Mouse (Mus musculus): ENCODE results near the gene March9. TPM values are rescaled to one million over a fixed set of nuclear protein-coding genes. Genes with fewer than 3 reads are reported as not detected.

The March9 gene
- total and polyA plus RNA-seq, 3 experiments, result 2.1 to 5.2 TPM; not detected in 1

GRCm38 (mm10) chr10:127099868-127100267, 39.9 kb upstream of the March9 start (continued):
- TF ChIP-seq ZC3H11A (IDR thresholded peaks at IDR 0.05; ENCODE audit: low read depth, low read length), result no peak

- Histone ChIP-seq H3K79me2 (ENCODE audit: control insufficient read depth, insufficient read depth, low read length, poor library complexity) (no peaks in the 10 kb centered on the region), H3K9me3 (replicated peaks; ENCODE audit: insufficient read depth, low read length) (no peaks in the 10 kb centered on the region), H3K27ac (ENCODE audit: control insufficient read depth, low read depth, low read length) (no peak overlapping the region), H3K4me1 (ENCODE audit: control insufficient read depth in 1 of 2, insufficient read depth in 2 of 2, low read length in 2 of 2) (peaks cover 2 to 20% of the 10 kb centered on the region in 2 experiments), H3K27me3 (ENCODE audit: control insufficient read depth in 1 of 2, insufficient read depth in 2 of 2, low read length in 2 of 2) (no peaks in the 10 kb centered on the region), H3K4me3 (ENCODE audit: control insufficient read depth in 1 of 2, insufficient read depth in 1 of 2, low read depth in 2 of 2, low read length in 2 of 2) (no peak overlapping the region), H3K9ac (ENCODE audit: control insufficient read depth, low read depth, low read length, poor library complexity, severe bottlenecking) (no peak overlapping the region), H3K36me3 (ENCODE audit: control insufficient read depth in 1 of 2, insufficient read depth in 2 of 2, low read length in 2 of 2) (peaks cover 2 to 7% of the 10 kb centered on the region in 2 experiments; a peak in 2 of 4 replicates)
- TF ChIP-seq MYC (IDR thresholded peaks at IDR 0.05; ENCODE audit: low read depth, low read length) (no peak), MXI1 (IDR thresholded peaks at IDR 0.05; ENCODE audit: low read depth, low read length) (no peak), POLR2AphosphoS2 (IDR thresholded peaks at IDR 0.05; ENCODE audit: low read length) (no peak), POLR2AphosphoS5 (IDR thresholded peaks at IDR 0.05; ENCODE audit: borderline replicate concordance, low read depth, low read length) (no peak), JUND (IDR thresholded peaks at IDR 0.05; ENCODE audit: low read depth, low read length) (no peak), MEF2A (IDR thresholded peaks at IDR 0.05; ENCODE audit: extremely low read depth, insufficient replicate concordance, low read depth, low read length, poor library complexity, severe bottlenecking) (no peak), EP300 (IDR thresholded peaks at IDR 0.05; ENCODE audit: low read depth in 1 of 2, low read length in 2 of 2) (no peak), SIN3A (IDR thresholded peaks at IDR 0.05; ENCODE audit: low read length) (no peak), USF2 (IDR thresholded peaks at IDR 0.05; ENCODE audit: borderline replicate concordance in 1 of 2, insufficient read depth in 1 of 2, low read depth in 1 of 2, low read length in 2 of 2) (no peak), KAT2A (conservative IDR thresholded peaks at IDR 0.05; ENCODE audit: low read depth, low read length) (no peak), ZKSCAN1 (IDR thresholded peaks at IDR 0.05; ENCODE audit: low read depth, low read length) (no peak), GATA1 (IDR thresholded peaks at IDR 0.05; ENCODE audit: low read depth, low read length) (no peak), MAX (IDR thresholded peaks at IDR 0.05; ENCODE audit: low read length) (no peak), NRF1 (IDR thresholded peaks at IDR 0.05; ENCODE audit: insufficient read depth, low read depth, low read length, poor library complexity, severe bottlenecking) (no peak), USF1 (IDR thresholded peaks at IDR 0.05; ENCODE audit: low read depth, low read length) (no peak), RCOR1 (IDR thresholded peaks at IDR 0.05; ENCODE audit: low read depth, low read length) (no peak), TAL1 (IDR thresholded peaks at IDR 0.05; ENCODE audit: low read length) (no peak), ETS1 (IDR thresholded peaks at IDR 0.05; ENCODE audit: low read depth, low read length) (no peak), CHD1 (IDR thresholded peaks at IDR 0.05; ENCODE audit: low read depth, low read length) (no peak)
- no peak for DNase-seq (ENCODE audit: low read depth, low spot score)
These were observed 39.2 kb upstream of the March9 start for GRCm38 (mm10) chr10:127099191-127099590.
